Mouse (Mus musculus): ENCODE data around the gene Gm9747. TPM values are rescaled to one million over a fixed set of nuclear protein-coding genes. Genes with fewer than 3 reads are reported as not detected.

Gm9747 gene
- polyA plus RNA-seq, 2 experiments: 0.15 to 44.9 TPM

- H3K9me3 ChIP-seq (ENCODE audit: control insufficient read depth, low read length): no peaks in the 10 kb centered on the region
- H3K27ac ChIP-seq (replicated peaks; ENCODE audit: low read depth, low read length): no peak overlapping the region
- no peak overlapping the region for H3K4me2 ChIP-seq (replicated peaks; ENCODE audit: low read depth, low read length, severe bottlenecking)
- no peaks in the 10 kb centered on the region for H3K27me3 ChIP-seq (ENCODE audit: control insufficient read depth, insufficient read depth, low read length)
- no peaks in the 10 kb centered on the region for H3K36me3 ChIP-seq (ENCODE audit: control insufficient read depth, insufficient read depth, low read length)
- H3K4me1 ChIP-seq (ENCODE audit: control insufficient read depth, insufficient read depth, low read length): peaks cover 30% of the 10 kb centered on the region
- no peak for TF ChIP-seq POLR2A (IDR thresholded peaks at IDR 0.05; ENCODE audit: borderline replicate concordance, extremely low read depth, insufficient read depth, insufficient read length)
- no peak overlapping the region for H3K4me3 ChIP-seq (replicated peaks; ENCODE audit: low read length)
- no peak for DNase-seq (ENCODE audit: low spot score)
- 19% methylated on average over 1 of the region's 1 CpGs for WGBS
- no peak for ATAC-seq (ENCODE audit: low FRiP score, low read depth)
- no peak overlapping the region for H3K9ac ChIP-seq (ENCODE audit: low read depth, low read length, severe bottlenecking)
These were observed 29.4 kb downstream of the Gm9747 start for GRCm38 (mm10) chr1:82262331-82262730.

DNA sequence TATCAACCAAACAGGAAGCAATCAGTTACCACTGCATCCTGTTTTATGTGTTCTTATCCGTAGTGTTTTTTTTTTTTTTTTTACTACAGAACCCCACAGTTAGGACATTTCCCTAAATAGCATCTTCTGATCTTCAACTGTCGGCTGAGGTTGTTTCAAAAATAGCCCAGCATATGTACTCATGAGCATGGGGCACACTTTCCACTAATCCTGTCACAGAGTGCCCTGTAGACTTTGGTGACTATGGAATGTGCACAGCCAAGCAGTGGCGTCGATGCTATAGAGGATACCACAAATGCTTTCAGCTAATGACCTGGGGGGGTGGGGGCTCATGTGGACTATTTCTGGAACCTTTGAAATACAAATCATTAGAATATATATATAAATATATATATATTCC, 34.6 kb downstream of the Gm9747 start:
- Histone ChIP-seq H3K27ac (replicated peaks; ENCODE audit: low read depth, low read length) (no peak overlapping the region), H3K9ac (ENCODE audit: low read depth, low read length, severe bottlenecking) (no peak overlapping the region), H3K9me3 (ENCODE audit: control insufficient read depth, low read length) (no peaks in the 10 kb centered on the region), H3K4me1 (ENCODE audit: control insufficient read depth, insufficient read depth, low read length) (peaks cover 5% of the 10 kb centered on the region; the same call in 1 of the 2 replicates), H3K27me3 (ENCODE audit: control insufficient read depth, insufficient read depth, low read length) (no peaks in the 10 kb centered on the region), H3K4me2 (replicated peaks; ENCODE audit: low read depth, low read length, severe bottlenecking) (no peak overlapping the region), H3K4me3 (replicated peaks; ENCODE audit: low read length) (no peak overlapping the region), H3K36me3 (ENCODE audit: control insufficient read depth, insufficient read depth, low read length) (peaks cover 8% of the 10 kb centered on the region; the same call in 1 of the 2 replicates)
- 60% methylated on average over 4 of the region's 4 CpGs for WGBS
- ATAC-seq (ENCODE audit: low FRiP score, low read depth) (no peak), DNase-seq (ENCODE audit: low spot score) (no peak)
- TF ChIP-seq POLR2A (IDR thresholded peaks at IDR 0.05; ENCODE audit: borderline replicate concordance, extremely low read depth, insufficient read depth, insufficient read length): no peak

GRCm38 (mm10) chr1:82272231-82272630, 39.3 kb downstream of the Gm9747 start:
- Histone ChIP-seq H3K4me1 (ENCODE audit: control insufficient read depth, insufficient read depth, low read length) (peaks cover 9% of the 10 kb centered on the region), H3K36me3 (ENCODE audit: control insufficient read depth, insufficient read depth, low read length) (peaks cover 30% of the 10 kb centered on the region), H3K9me3 (ENCODE audit: control insufficient read depth, low read length) (no peaks in the 10 kb centered on the region), H3K9ac (ENCODE audit: low read depth, low read length, severe bottlenecking) (no peak overlapping the region), H3K27ac (replicated peaks; ENCODE audit: low read depth, low read length) (no peak overlapping the region), H3K4me2 (replicated peaks; ENCODE audit: low read depth, low read length, severe bottlenecking) (no peak overlapping the region), H3K4me3 (replicated peaks; ENCODE audit: low read length) (no peak overlapping the region), H3K27me3 (ENCODE audit: control insufficient read depth, insufficient read depth, low read length) (no peaks in the 10 kb centered on the region)
- TF ChIP-seq POLR2A (IDR thresholded peaks at IDR 0.05; ENCODE audit: borderline replicate concordance, extremely low read depth, insufficient read depth, insufficient read length): no peak
- DNase-seq (ENCODE audit: low spot score) (no peak), ATAC-seq (ENCODE audit: low FRiP score, low read depth) (no peak)
- WGBS: 67% methylated on average over 5 of the region's 5 CpGs

DNA sequence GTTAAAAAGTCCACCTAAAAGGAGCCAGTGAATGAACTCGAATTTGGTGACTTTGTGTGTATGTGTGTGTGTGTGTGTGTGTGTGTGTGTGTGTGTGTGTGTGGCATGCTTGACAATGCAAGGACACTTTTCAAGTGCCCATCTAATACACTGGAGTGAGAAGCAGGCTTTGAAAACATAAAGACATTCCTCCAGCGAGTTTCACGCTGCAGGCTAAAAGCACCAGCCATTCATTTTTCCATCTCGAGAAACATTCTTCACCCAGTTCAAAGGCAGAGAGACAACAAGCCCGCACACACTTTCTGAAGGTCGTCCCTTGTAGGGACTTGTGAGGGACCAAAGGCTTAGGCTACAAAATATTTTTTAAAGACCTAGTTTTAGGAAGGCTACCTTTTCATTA, 40.6 kb downstream of the Gm9747 start:
- peaks cover 39% of the 10 kb centered on the region for H3K36me3 ChIP-seq (ENCODE audit: control insufficient read depth, insufficient read depth, low read length)
- H3K4me2 ChIP-seq (replicated peaks; ENCODE audit: low read depth, low read length, severe bottlenecking): no peak overlapping the region
- H3K9me3 ChIP-seq (ENCODE audit: control insufficient read depth, low read length): no peaks in the 10 kb centered on the region
- H3K27me3 ChIP-seq (ENCODE audit: control insufficient read depth, insufficient read depth, low read length): no peaks in the 10 kb centered on the region
- no peak for DNase-seq (ENCODE audit: low spot score)
- H3K27ac ChIP-seq (replicated peaks; ENCODE audit: low read depth, low read length): no peak overlapping the region
- no peak for ATAC-seq (ENCODE audit: low FRiP score, low read depth)
- 22% methylated on average over 6 of the region's 6 CpGs for WGBS
- TF ChIP-seq POLR2A (IDR thresholded peaks at IDR 0.05; ENCODE audit: borderline replicate concordance, extremely low read depth, insufficient read depth, insufficient read length): no peak
- peaks cover 6% of the 10 kb centered on the region for H3K4me1 ChIP-seq (ENCODE audit: control insufficient read depth, insufficient read depth, low read length)
- no peak overlapping the region for H3K4me3 ChIP-seq (replicated peaks; ENCODE audit: low read length)
- H3K9ac ChIP-seq (ENCODE audit: low read depth, low read length, severe bottlenecking): no peak overlapping the region

GRCm38 (mm10) chr1:82274361-82274760, 41.4 kb downstream of the Gm9747 start:
- DNase-seq (ENCODE audit: low spot score): no peak
- TF ChIP-seq POLR2A (IDR thresholded peaks at IDR 0.05; ENCODE audit: borderline replicate concordance, extremely low read depth, insufficient read depth, insufficient read length): no peak
- Histone ChIP-seq H3K4me2 (replicated peaks; ENCODE audit: low read depth, low read length, severe bottlenecking) (no peak overlapping the region), H3K4me1 (ENCODE audit: control insufficient read depth, insufficient read depth, low read length) (peaks cover 4% of the 10 kb centered on the region; the same call in 1 of the 2 replicates), H3K9ac (ENCODE audit: low read depth, low read length, severe bottlenecking) (no peak overlapping the region), H3K27ac (replicated peaks; ENCODE audit: low read depth, low read length) (no peak overlapping the region), H3K27me3 (ENCODE audit: control insufficient read depth, insufficient read depth, low read length) (no peaks in the 10 kb centered on the region), H3K36me3 (ENCODE audit: control insufficient read depth, insufficient read depth, low read length) (peaks cover 43% of the 10 kb centered on the region), H3K9me3 (ENCODE audit: control insufficient read depth, low read length) (no peaks in the 10 kb centered on the region), H3K4me3 (replicated peaks; ENCODE audit: low read length) (no peak overlapping the region)
- ATAC-seq (ENCODE audit: low FRiP score, low read depth): no peak
- WGBS: 10% methylated on average over 1 of the region's 1 CpGs

- Histone ChIP-seq H3K4me1 (ENCODE audit: control insufficient read depth, insufficient read depth, low read length) (peaks cover 14% of the 10 kb centered on the region), H3K36me3 (ENCODE audit: control insufficient read depth, insufficient read depth, low read length) (peaks cover 30% of the 10 kb centered on the region), H3K27ac (replicated peaks; ENCODE audit: low read depth, low read length) (no peak overlapping the region), H3K9ac (ENCODE audit: low read depth, low read length, severe bottlenecking) (no peak overlapping the region), H3K4me2 (replicated peaks; ENCODE audit: low read depth, low read length, severe bottlenecking) (no peak overlapping the region), H3K4me3 (replicated peaks; ENCODE audit: low read length) (no peak overlapping the region), H3K9me3 (ENCODE audit: control insufficient read depth, low read length) (no peaks in the 10 kb centered on the region), H3K27me3 (ENCODE audit: control insufficient read depth, insufficient read depth, low read length) (no peaks in the 10 kb centered on the region)
- ATAC-seq (ENCODE audit: low FRiP score, low read depth): no peak
- no peak for DNase-seq (ENCODE audit: low spot score)
- 72% methylated on average over 1 of the region's 1 CpGs for WGBS
- no peak for TF ChIP-seq POLR2A (IDR thresholded peaks at IDR 0.05; ENCODE audit: borderline replicate concordance, extremely low read depth, insufficient read depth, insufficient read length)
These were observed 46.9 kb downstream of the Gm9747 start for GRCm38 (mm10) chr1:82279768-82280167.
